Mouse (Mus musculus) intestine, postnatal 0 days (tissue): Measurements from ENCODE around the gene Tmem123. TPM values are rescaled to one million over a fixed set of nuclear protein-coding genes. Genes with fewer than 3 reads are reported as not detected.

ENCODE experiments used
- ATAC-seq: fragments of 200-750 bp; cut with Nextera tagmentation; 2 replicates; pipeline ENCODE4 v1.8.0; 2017; ENCODE audit warnings: mild to moderate bottlenecking, moderate TSS enrichment, moderate library complexity
- H3K27ac ChIP-seq: fragments of 300-500 bp; sonication (generic); 2 replicates; pipeline ENCODE4 v1.5.1; 2014; ENCODE audit warnings: mild to moderate bottlenecking, low read depth, low read length, moderate library complexity
- H3K27me3 ChIP-seq: fragments of 300-500 bp; sonication (generic); replicated peaks from 2 replicates; pipeline ENCODE4 v1.6.1; 2014; ENCODE audit warnings: low read length, mixed read lengths; ENCODE audit not compliant: control insufficient read depth, insufficient read depth
- H3K36me3 ChIP-seq: fragments of 300-500 bp; sonication (generic); 2 replicates; pipeline ENCODE4 v1.6.1; 2014; ENCODE audit warnings: mild to moderate bottlenecking, moderate library complexity; ENCODE audit not compliant: control insufficient read depth, insufficient read depth
- H3K4me1 ChIP-seq: fragments of 300-500 bp; sonication (generic); replicated peaks from 2 replicates; pipeline ENCODE4 v1.6.1; 2014; ENCODE audit warnings: antibody characterized with exemption, low read length, mixed read lengths; ENCODE audit not compliant: control insufficient read depth, insufficient read depth
- H3K4me2 ChIP-seq: fragments of 300-500 bp; sonication (generic); replicated peaks from 2 replicates; pipeline ENCODE4 v1.6.1; 2014; ENCODE audit warnings: low read depth, mild to moderate bottlenecking, moderate library complexity
- H3K4me3 ChIP-seq: fragments of 300-500 bp; sonication (generic); 2 replicates; pipeline ENCODE4 v1.5.1; 2014; ENCODE audit warnings: low read depth, low read length
- H3K9ac ChIP-seq: fragments of 300-500 bp; sonication (generic); 2 replicates; pipeline ENCODE4 v1.6.1; 2014; ENCODE audit warnings: mild to moderate bottlenecking, low read depth, low read length
- H3K9me3 ChIP-seq: fragments of 300-500 bp; sonication (generic); 2 replicates; pipeline ENCODE4 v1.6.1; 2016; ENCODE audit warnings: mixed run types; ENCODE audit not compliant: control insufficient read depth
- CTCF ChIP-seq: sonication (generic); IDR thresholded peaks from 2 replicates; pipeline ENCODE4 v1.5.1; 2016; ENCODE audit warnings: low read depth, mild to moderate bottlenecking, control low read depth, antibody characterized with exemption, moderate library complexity
- whole genome bisulfite sequencing: fragments of 180-500 bp; shearing (Covaris S2); extraction: QIAGEN DNeasy Blood & Tissue Kit; methylation state at CpG from one replicate; pipeline ENCODE4 v1.1.7; 2014; 5-methylcytosine and 5-hydroxymethylcytosine counted together
- microRNA-seq: library from miRNA; unstranded; fragments of <30 nt; microRNA quantifications from one replicate; pipeline ENCODE4, GENCODE M21; 2016
- polyA plus RNA-seq: library from polyadenylated mRNA; unstranded; fragments of >200 nt; fragmentation: Nextera tagmentation; extraction: Ambion mirVana; gene quantifications from 2 replicates; pipeline ENCODE4 v1.2.1, GENCODE M21; 2015

Gene Tmem123
- polyA plus RNA-seq, 1 experiment from 2014 or later = 36.5 TPM

- Histone ChIP-seq H3K27ac (peak within 1 kb of the TSS; percentile 92), H3K27me3 (no peaks in the 10 kb centered on the region), H3K9ac (peak within 1 kb of the TSS; percentile 83), H3K9me3 (no peaks in the 10 kb centered on the region), H3K36me3 (peaks cover 11% of the 10 kb centered on the region; the same call in 1 of the 2 replicates), H3K4me2 (peak within 1 kb of the TSS; percentile 67), H3K4me3 (peak within 1 kb of the TSS; percentile 73), H3K4me1 (no peaks in the 10 kb centered on the region; the same call in 1 of the 2 replicates)
- peak; percentile 97 for ATAC-seq
- no peak; the same call in 1 of the 2 replicates for TF ChIP-seq CTCF
- 0% methylated on average over 68 of the region's 68 CpGs for WGBS
Observed at GRCm38 (mm10) chr9:7836905-7837805, 73.3 kb downstream of the Tmem123 start, which contains the start of gene Birc2. TSS of gene Birc2 (minus strand) at chr9:7837064.

GRCm38 (mm10) chr9:7837806-7838440 is 74.1 kb downstream of the Tmem123 start:
- peak overlapping the region; percentile 83 for H3K9ac ChIP-seq
- H3K27ac ChIP-seq = peak overlapping the region; percentile 92
- ATAC-seq = no peak
- peak overlapping the region; percentile 67 for H3K4me2 ChIP-seq
- H3K36me3 ChIP-seq = peaks cover 11% of the 10 kb centered on the region; the same call in 1 of the 2 replicates
- no peak for TF ChIP-seq CTCF
- no peaks in the 10 kb centered on the region for H3K27me3 ChIP-seq
- H3K4me3 ChIP-seq = peak overlapping the region; percentile 73
- H3K9me3 ChIP-seq = no peaks in the 10 kb centered on the region
- WGBS = 11% methylated on average over 14 of the region's 14 CpGs
- H3K4me1 ChIP-seq = no peaks in the 10 kb centered on the region; the same call in 1 of the 2 replicates

- no peak for ATAC-seq
- WGBS = 71% methylated on average over 6 of the region's 6 CpGs
- Histone ChIP-seq H3K36me3 (no peaks in the 10 kb centered on the region), H3K27ac (no peak overlapping the region), H3K9ac (no peak overlapping the region), H3K27me3 (no peaks in the 10 kb centered on the region), H3K4me2 (no peak overlapping the region), H3K4me1 (no peaks in the 10 kb centered on the region), H3K9me3 (no peaks in the 10 kb centered on the region), H3K4me3 (no peak overlapping the region)
- TF ChIP-seq CTCF = no peak
Observed at GRCm38 (mm10) chr9:7841221-7841620, 77.4 kb downstream of the Tmem123 start.

Small RNAs within 50 kb of the gene (microRNA-seq; reads per million reads assigned to microRNA genes)
- gene Mir5618 = 1.4 reads per million

Other genes with a start within 250 kb of the Tmem123 start
- gene Mmp8, start 205.6 kb upstream of the Tmem123 start, polyA plus RNA-seq = 0.05 and 0.09 TPM in 2 replicates
- gene Mmp27, start 192.6 kb upstream of the Tmem123 start, polyA plus RNA-seq = 0.14 and 0.26 TPM in 2 replicates
- 0.09 TPM in 1 of 2 replicates, not detected in the other for gene Mmp20, start 135.8 kb upstream of the Tmem123 start, polyA plus RNA-seq
- gene Mmp7, start 72.0 kb upstream of the Tmem123 start, polyA plus RNA-seq = 7.1 and 8.8 TPM in 2 replicates
- 18.4 and 18.5 TPM in 2 replicates for gene Birc2, start 73.0 kb downstream of the Tmem123 start, polyA plus RNA-seq
- 8.2 and 8.6 TPM in 2 replicates for gene Birc3, start 109.1 kb downstream of the Tmem123 start, polyA plus RNA-seq
- gene Yap1, start 240.6 kb downstream of the Tmem123 start, polyA plus RNA-seq = 11.4 TPM in 2 replicates